Mouse (Mus musculus): ENCODE measurements around the gene Mepce. TPM values are rescaled to one million over a fixed set of nuclear protein-coding genes. Genes with fewer than 3 reads are reported as not detected.

Mepce gene
- polyA plus RNA-seq, 1 experiment from 2014 or later = 8.7 TPM

DNA sequence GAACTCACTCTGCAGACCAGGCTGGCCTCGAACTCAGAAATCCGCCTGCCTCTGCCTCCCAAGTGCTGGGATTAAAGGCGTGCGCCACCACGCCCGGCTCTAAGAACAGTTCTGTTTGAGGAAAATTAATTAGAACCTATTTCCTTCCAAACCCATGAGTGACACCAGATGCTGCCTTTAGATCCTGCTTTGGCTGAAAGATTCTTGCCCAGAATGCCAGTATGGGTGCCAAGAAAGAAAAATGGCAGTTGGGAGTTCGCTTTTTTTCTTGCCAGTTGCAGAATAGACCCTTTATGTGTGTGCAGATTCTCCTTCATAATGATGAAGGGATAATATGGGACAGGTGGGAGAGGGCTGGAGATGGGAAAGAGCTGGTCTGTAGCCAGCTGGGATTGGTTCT is 43.3 kb downstream of the Mepce start:
- Histone ChIP-seq H3K27ac (no peak overlapping the region), H3K36me3 (0 out of 2 replicates have a peak, but pooled peaks cover under 1% of the 10 kb centered on the region), H3K4me3 (no peak overlapping the region), H3K27me3 (no peaks in the 10 kb centered on the region), H3K9ac (no peak overlapping the region), H3K9me3 (no peaks in the 10 kb centered on the region), H3K4me1 (peaks cover 56% of the 10 kb centered on the region), H3K4me2 (no peak overlapping the region)
- WGBS = 78% methylated on average over 7 of the region's 7 CpGs
- ATAC-seq (ENCODE audit: insufficient number of reproducible peaks, low FRiP score, low TSS enrichment, low read depth) = no peak

DNA sequence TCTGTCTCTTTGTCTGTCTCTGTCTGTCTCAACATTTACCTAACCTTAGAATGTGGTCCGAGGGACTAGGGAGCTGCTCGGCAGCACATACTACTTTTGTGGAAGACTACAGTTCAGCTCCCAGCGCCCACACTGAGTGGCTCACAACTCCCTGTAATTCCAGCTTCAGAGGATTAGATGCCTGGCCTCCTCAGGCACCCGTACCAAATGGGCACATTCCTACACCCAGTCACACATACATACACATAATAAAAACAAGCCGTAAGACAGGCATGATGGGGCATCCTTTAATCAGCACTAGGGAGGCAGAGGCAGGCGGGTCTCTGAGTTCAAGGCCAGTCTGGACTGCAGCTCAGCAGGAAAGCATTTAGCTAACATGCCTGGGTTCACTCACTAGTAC is 44.6 kb downstream of the Mepce start:
- H3K27me3 ChIP-seq = no peaks in the 10 kb centered on the region
- H3K9me3 ChIP-seq = no peaks in the 10 kb centered on the region

DNA sequence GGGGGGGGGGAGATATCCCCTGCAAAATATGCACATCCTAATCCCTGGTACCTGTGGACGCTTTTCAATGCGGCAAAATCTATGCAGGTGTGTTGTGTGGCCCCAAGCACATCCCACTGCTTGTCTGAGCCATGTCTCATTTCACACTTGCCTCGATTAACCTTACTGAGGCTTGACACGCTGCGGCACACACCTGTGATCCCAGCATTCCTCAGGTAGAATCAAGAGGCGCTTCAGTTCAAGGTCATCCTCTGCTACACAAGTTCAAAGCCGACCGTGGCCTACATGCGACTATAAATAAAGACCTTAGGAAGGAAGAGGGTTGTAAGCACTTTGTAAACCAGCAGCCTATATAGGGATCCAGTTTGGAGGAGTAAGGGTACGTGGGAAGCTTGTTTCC is 45.4 kb downstream of the Mepce start:
- H3K9ac ChIP-seq = no peak overlapping the region

More for the DNA sequence above, 44.6 kb downstream of the Mepce start:
- no peak overlapping the region for H3K4me3 ChIP-seq
- no peak overlapping the region for H3K27ac ChIP-seq
- 90% methylated on average over 6 of the region's 6 CpGs for WGBS
- no peak for ATAC-seq (ENCODE audit: insufficient number of reproducible peaks, low FRiP score, low TSS enrichment, low read depth)
- no peak overlapping the region for H3K9ac ChIP-seq
- H3K4me1 ChIP-seq = peaks cover 53% of the 10 kb centered on the region
- H3K36me3 ChIP-seq = peaks cover 3% of the 10 kb centered on the region; the same call in 1 of the 2 replicates
- H3K4me2 ChIP-seq = no peak overlapping the region

DNA sequence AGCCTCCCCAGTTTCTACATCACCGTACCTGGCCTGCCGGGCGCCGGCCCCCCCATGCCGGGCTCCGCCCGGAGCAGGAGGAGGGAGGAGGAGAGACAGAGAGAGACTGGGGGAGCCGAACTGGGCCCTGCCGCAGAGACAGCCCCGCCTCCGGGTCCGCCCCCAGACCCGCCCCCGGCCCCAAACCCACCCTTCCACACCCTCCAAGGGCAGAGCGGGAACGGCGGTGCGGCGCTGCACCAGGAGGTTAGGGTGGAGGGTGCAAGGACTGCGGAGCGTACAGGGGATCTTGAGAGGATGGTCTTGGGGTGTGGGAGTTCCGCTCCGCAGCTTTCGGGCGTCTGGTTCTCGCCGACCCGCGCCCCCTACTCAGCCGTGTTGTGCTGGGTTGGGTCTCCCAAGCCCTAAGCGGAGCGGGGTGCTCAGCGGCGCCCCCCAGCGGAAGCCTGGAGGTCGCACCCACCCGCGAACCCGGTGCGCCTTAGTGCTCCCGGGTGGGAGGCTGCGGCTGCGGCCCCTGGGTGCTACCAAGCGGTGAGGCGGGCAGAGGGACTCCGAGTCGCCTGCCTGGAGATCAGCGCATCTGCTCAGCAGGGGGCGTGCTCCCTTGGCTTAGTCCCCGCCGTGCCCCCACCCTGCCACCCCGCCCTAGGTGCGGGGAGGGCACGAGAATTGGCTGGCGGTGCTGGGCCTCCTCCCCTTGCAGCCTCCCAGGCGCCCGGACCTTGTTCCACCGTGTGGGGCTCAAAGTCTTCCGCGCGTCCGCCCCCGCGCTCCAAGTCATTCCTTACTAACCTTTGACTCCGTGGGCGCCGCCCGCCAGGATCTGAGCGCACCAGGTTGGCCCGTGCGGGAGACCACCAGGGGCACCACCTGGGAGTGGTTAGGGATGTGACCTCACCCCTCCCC is 46.2 kb downstream of the Mepce start, which contains the start of gene Nyap1:
TSS of gene Nyap1 (minus strand) at position 585 of the 909 bp plus-strand sequence.
- WGBS = under 1% methylated on average over 69 of the region's 71 CpGs

More for the DNA sequence above, 45.4 kb downstream of the Mepce start:
- Histone ChIP-seq H3K9me3 (no peaks in the 10 kb centered on the region), H3K4me3 (peak overlapping the region; percentile 65; the same call in 1 of the 2 replicates), H3K36me3 (peaks cover 6% of the 10 kb centered on the region; the same call in 1 of the 2 replicates), H3K4me2 (peak overlapping the region; percentile 95; the same call in 1 of the 2 replicates), H3K4me1 (peaks cover 45% of the 10 kb centered on the region), H3K27ac (no peak overlapping the region), H3K27me3 (no peaks in the 10 kb centered on the region)
- ATAC-seq (ENCODE audit: insufficient number of reproducible peaks, low FRiP score, low TSS enrichment, low read depth) = no peak
- 58% methylated on average over 10 of the region's 10 CpGs for WGBS

DNA sequence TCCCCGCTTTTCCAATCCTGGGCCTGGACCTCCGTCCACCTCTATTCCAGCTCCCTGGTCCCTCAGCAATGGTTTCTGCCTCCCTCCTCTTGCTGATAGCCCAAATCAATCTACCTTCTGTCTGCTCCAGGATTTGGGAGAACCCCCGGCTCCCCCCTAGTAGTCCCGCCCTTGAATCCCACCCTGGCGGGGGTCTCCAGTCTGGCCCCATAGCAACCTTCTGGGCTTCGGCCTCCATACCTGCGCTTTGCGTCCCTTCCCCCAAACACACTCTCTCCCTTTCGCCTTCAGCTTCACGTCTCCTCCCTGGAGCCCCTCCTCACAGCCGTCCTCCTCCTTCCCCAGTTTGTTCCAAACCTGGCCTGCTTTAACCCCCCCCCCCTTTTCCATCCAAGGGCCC is 46.9 kb downstream of the Mepce start:
- WGBS = 17% methylated on average over 11 of the region's 11 CpGs
- no peaks in the 10 kb centered on the region for H3K27me3 ChIP-seq
- H3K4me2 ChIP-seq = peak overlapping the region; percentile 95
- H3K4me1 ChIP-seq = peaks cover 41% of the 10 kb centered on the region
- H3K4me3 ChIP-seq = peak overlapping the region; percentile 65
- no peaks in the 10 kb centered on the region for H3K9me3 ChIP-seq
- peak overlapping the region; percentile 52 for H3K9ac ChIP-seq
- no peak for ATAC-seq (ENCODE audit: insufficient number of reproducible peaks, low FRiP score, low TSS enrichment, low read depth)
- H3K27ac ChIP-seq = peak overlapping the region; percentile 85
- peaks cover 16% of the 10 kb centered on the region for H3K36me3 ChIP-seq

More for the DNA sequence above, 46.2 kb downstream of the Mepce start, which contains the start of gene Nyap1:
- peak; percentile 85 for ATAC-seq (ENCODE audit: insufficient number of reproducible peaks, low FRiP score, low TSS enrichment, low read depth)
- H3K4me3 ChIP-seq = peak within 1 kb of the TSS; percentile 65
- H3K4me2 ChIP-seq = peak within 1 kb of the TSS; percentile 95
- peaks cover 9% of the 10 kb centered on the region; the same call in 1 of the 2 replicates for H3K36me3 ChIP-seq
- no peaks in the 10 kb centered on the region for H3K9me3 ChIP-seq
- peaks cover 42% of the 10 kb centered on the region for H3K4me1 ChIP-seq
- H3K9ac ChIP-seq = peak within 1 kb of the TSS; percentile 52
- peak within 1 kb of the TSS; percentile 85 for H3K27ac ChIP-seq
- no peaks in the 10 kb centered on the region for H3K27me3 ChIP-seq

DNA sequence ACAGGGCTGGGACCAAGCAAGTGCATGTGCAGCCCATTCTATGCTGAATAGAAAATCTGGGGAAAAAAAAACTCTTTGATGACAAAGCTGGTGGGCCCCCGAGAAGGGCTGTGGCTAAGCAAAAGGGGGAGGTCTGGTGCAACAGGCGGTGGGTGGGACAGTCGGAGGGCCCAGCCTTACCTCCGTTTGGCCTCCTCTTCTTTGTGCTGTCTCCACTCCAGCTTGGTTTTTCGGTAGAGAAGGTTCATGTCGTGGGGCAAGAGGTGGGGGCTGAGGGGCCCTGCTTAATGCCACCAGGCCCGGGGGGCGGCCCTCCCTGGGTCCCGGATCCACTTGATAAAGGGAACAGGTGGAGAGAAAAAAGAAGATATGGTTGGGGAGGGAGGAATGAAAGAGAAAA is 48.0 kb downstream of the Mepce start:
- 0 out of 2 replicates have a peak overlapping the region, but pooled peaks have one; percentile 1 for H3K27ac ChIP-seq
- WGBS = 66% methylated on average over 9 of the region's 9 CpGs
- peaks cover 27% of the 10 kb centered on the region for H3K36me3 ChIP-seq
- H3K9ac ChIP-seq = no peak overlapping the region
- H3K4me1 ChIP-seq = peaks cover 37% of the 10 kb centered on the region
- H3K27me3 ChIP-seq = no peaks in the 10 kb centered on the region
- ATAC-seq (ENCODE audit: insufficient number of reproducible peaks, low FRiP score, low TSS enrichment, low read depth) = no peak
- H3K4me3 ChIP-seq = peak overlapping the region; percentile 65; the same call in 1 of the 2 replicates
- peak overlapping the region; percentile 95 for H3K4me2 ChIP-seq
- H3K9me3 ChIP-seq = no peaks in the 10 kb centered on the region

DNA sequence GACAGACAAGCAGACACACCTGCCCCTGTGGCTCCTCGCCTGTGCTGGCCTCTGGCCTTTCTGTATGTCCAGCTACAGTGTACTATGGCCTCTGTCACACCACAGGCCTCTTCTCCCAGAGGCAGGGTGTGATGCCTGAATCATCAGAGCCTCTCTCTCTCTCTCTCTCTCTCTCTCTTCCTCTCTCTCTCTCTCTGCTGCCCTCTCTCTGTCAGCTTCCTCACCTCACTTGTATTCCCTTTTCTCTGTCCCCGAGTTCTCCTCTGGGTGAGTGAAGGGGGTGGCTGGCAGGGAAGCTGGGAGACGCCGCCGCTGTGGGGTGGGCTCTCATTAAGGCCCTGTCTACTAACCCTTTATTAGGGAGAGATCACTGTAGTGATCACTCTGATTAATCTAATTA is 48.9 kb downstream of the Mepce start:
- no peak overlapping the region for H3K4me3 ChIP-seq
- H3K9ac ChIP-seq = no peak overlapping the region
- H3K36me3 ChIP-seq = peaks cover 34% of the 10 kb centered on the region
- H3K27ac ChIP-seq = no peak overlapping the region
- H3K4me2 ChIP-seq = no peak overlapping the region
- 52% methylated on average over 5 of the region's 5 CpGs for WGBS
- ATAC-seq (ENCODE audit: insufficient number of reproducible peaks, low FRiP score, low TSS enrichment, low read depth) = no peak
- no peaks in the 10 kb centered on the region for H3K9me3 ChIP-seq
- no peaks in the 10 kb centered on the region for H3K27me3 ChIP-seq
- peaks cover 42% of the 10 kb centered on the region for H3K4me1 ChIP-seq

DNA sequence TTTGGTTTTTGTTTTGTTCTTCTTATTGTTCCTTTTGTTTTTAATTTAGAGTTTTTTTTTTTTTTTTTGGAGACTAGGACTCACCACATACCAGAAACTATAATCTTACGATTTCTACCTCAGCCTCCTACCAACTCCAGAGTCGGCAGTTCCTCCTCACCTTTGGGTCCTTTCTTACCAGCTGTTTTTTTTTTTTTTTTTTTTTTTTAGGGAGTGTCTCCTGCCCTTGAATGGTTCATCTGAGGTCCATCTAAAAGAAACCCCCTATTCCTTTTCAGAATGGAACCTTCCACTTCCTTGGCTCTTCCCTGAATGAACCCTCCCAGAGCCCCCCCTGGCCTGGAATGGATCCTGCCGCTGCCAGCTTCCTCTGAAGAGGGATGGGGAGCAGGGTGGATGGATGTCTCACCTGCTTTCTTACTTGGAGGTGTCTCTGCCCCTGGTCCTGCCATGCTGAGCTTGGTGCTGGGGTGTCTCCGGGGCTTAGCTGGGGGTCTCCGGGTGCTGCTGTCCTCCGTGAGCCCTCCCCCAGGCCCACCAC is 50.0 kb downstream of the Mepce start:
- no peak overlapping the region for H3K9ac ChIP-seq
- H3K4me1 ChIP-seq = peaks cover 42% of the 10 kb centered on the region
- peaks cover 41% of the 10 kb centered on the region for H3K36me3 ChIP-seq

DNA sequence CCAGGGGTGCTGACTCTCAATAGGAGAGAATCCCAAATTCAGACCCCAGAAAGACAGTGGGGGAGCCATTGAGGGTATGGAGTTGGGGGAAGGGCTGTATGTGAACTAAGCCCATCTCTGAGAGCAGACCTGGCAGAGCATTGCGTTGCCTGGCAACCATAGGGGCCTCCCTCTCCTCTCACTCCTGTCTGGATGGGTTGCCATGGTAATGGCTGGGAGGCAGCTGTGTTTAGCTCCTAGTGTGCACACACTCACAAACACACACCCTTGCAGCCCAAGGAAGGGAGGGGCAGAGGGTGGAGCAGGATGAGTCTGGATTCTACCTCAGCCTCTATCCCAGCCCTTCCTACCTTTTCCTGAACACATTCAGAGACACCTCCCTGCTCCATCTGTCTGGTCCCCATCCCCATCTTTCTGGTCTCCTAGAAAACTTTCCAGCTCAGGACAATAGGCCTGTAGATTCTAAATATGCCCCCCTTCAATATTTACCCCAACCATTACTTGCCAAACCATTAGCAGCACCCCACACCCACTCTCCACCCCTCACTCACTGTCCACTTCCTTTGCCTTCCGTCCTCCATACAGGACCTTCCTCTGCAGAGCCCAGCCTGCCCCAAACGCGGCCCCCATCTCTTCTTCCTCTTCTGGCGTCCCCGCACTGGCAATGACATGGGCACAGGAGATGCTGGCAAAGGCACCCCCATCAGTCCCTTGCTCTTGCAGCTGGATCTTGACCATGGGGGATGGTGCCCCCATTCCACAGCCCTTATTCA is 53.0 kb downstream of the Mepce start:
- Histone ChIP-seq H3K4me3 (no peak overlapping the region), H3K9me3 (no peaks in the 10 kb centered on the region), H3K27ac (no peak overlapping the region), H3K36me3 (peaks cover 53% of the 10 kb centered on the region), H3K4me2 (no peak overlapping the region), H3K4me1 (peaks cover 30% of the 10 kb centered on the region), H3K27me3 (no peaks in the 10 kb centered on the region), H3K9ac (0 out of 2 replicates have a peak overlapping the region, but pooled peaks have one; percentile 10)
- 61% methylated on average over 6 of the region's 6 CpGs for WGBS
- ATAC-seq (ENCODE audit: insufficient number of reproducible peaks, low FRiP score, low TSS enrichment, low read depth) = no peak

More for the DNA sequence above, 50.0 kb downstream of the Mepce start:
- 91% methylated on average over 6 of the region's 6 CpGs for WGBS
- Histone ChIP-seq H3K4me3 (no peak overlapping the region), H3K4me2 (no peak overlapping the region), H3K27ac (no peak overlapping the region), H3K9me3 (no peaks in the 10 kb centered on the region), H3K27me3 (no peaks in the 10 kb centered on the region)
- ATAC-seq (ENCODE audit: insufficient number of reproducible peaks, low FRiP score, low TSS enrichment, low read depth) = no peak

DNA sequence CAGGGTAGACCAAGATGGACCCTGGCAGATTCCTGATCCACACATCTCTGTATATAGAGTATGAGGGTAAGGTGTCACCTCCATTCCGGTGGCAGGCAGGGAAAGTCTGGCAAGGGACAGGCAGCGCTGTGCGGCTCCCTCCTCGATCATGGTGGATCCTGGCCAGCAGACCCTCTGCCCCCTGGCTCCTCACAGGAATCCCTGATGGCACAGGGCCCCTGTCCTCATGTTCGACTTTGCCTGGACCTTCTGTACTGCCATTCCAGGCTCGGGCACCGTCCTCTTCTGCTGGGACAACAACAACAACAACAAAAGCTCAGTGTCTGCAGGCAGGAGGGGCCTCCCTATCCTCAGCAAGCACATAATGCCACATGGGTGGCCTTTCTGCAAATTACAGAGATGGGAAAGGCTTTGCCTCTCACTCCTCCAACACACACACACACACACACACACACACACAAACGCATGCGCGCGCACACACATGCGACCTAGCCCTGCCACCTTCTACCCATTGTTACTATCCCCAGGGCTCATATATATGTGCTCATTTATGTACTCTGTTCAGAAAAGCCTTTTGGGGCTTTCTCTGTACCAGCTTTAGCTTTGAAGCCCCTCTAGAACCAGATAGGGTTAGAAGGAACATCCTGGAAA is 53.7 kb downstream of the Mepce start:
- peaks cover 23% of the 10 kb centered on the region for H3K4me1 ChIP-seq
- no peaks in the 10 kb centered on the region for H3K27me3 ChIP-seq
- no peaks in the 10 kb centered on the region for H3K9me3 ChIP-seq
- ATAC-seq (ENCODE audit: insufficient number of reproducible peaks, low FRiP score, low TSS enrichment, low read depth) = no peak
- WGBS = 87% methylated on average over 12 of the region's 12 CpGs
- no peak overlapping the region for H3K27ac ChIP-seq
- H3K9ac ChIP-seq = no peak overlapping the region
- peaks cover 56% of the 10 kb centered on the region for H3K36me3 ChIP-seq
- H3K4me3 ChIP-seq = no peak overlapping the region
- H3K4me2 ChIP-seq = no peak overlapping the region

Data from limb, embryonic 15.5 days (tissue).